In the genomic region with DNA sequence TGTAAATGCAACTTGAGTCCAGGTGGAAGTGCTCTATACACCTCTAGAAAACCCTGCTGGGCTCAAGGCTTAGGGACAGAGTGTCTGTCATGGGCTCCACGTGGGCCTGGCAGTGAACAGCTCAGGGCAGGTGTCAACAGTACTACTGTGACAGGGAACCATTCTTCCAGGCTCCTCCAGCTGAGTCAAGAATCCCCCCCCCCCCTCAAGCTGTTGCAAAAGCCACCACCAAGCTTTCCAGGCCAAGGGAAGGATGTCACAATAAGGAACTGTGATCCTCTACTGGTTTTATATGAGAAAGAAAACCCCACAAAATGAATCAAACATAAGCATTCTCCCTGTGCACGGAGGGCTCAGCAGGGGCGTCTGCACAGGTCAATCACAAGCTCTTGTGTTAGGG, we compare ENCODE assay signal across 40 mouse cellular contexts. TPM values are rescaled to one million over a fixed set of nuclear protein-coding genes. Genes with fewer than 3 reads are reported as not detected.
"Had no signal": no experiment of that assay in that cellular context is flagged by ENCODE, and none has a peak within 500 bp of the region (broad histone marks: within the 10 kb centered on the region; RNA-seq: fewer than 3 reads in every experiment).

No protein-coding gene starts in this region.

- H3K27me3 ChIP-seq: heart, embryonic 12.5 days; hindbrain, embryonic 12.5 days; intestine, embryonic 15.5 days; limb, embryonic 12.5 days had no signal

- H3K36me3 ChIP-seq: hindbrain, embryonic 10.5 days; hindbrain, embryonic 12.5 days; intestine, embryonic 15.5 days; limb, embryonic 12.5 days had no signal

- H3K4me3 ChIP-seq: heart, embryonic 10.5 days; heart, embryonic 12.5 days; hindbrain, embryonic 10.5 days; hindbrain, embryonic 12.5 days; intestine, embryonic 15.5 days; layer of hippocampus, adult 2 months; limb, embryonic 12.5 days had no signal

- H3K9ac ChIP-seq: heart, embryonic 12.5 days; hindbrain, embryonic 12.5 days; hindbrain, embryonic 14.5 days; intestine, embryonic 15.5 days; limb, embryonic 12.5 days had no signal

- H3K9me3 ChIP-seq: heart, embryonic 10.5 days; heart, embryonic 12.5 days; hindbrain, embryonic 10.5 days; hindbrain, embryonic 12.5 days; intestine, embryonic 15.5 days; limb, embryonic 12.5 days had no signal

- H3K4me1 ChIP-seq: intestine, embryonic 15.5 days had no signal

- H3K4me2 ChIP-seq: heart, embryonic 12.5 days; hindbrain, embryonic 12.5 days; hindbrain, embryonic 14.5 days; intestine, embryonic 15.5 days; limb, embryonic 12.5 days; liver, embryonic 11.5 days had no signal

- DNase-seq: gastrocnemius, postnatal 14 days; gastrocnemius, postnatal 36 days; heart, adult 18-20 months; heart, postnatal 10 days; heart, postnatal 4 days; kidney, adult 18-20 months; kidney, adult 8-10 months; kidney, postnatal 10 days; kidney, postnatal 25 days; kidney, postnatal 4 days; layer of hippocampus, postnatal 36 days; left cerebral cortex, postnatal 4 days; liver had no signal

- ATAC-seq: hindbrain, embryonic 16.5 days; inflammation-experienced regulatory T-cells, adult 6 months; intestine, embryonic 15.5 days; intestine, postnatal 0 days had no signal

- H3K27ac ChIP-seq: heart, embryonic 10.5 days; hindbrain, embryonic 10.5 days; hindbrain, embryonic 12.5 days; hindbrain, embryonic 14.5 days; intestine, embryonic 15.5 days; layer of hippocampus, adult 2 months; limb, embryonic 12.5 days had no signal

RNA-seq across cellular contexts. Expression of a gene that starts 53.2 kb away (rescaled TPM):
- total RNA-seq: gastrocnemius, adult 18-20 months; gastrocnemius, adult 8-10 months; gastrocnemius, postnatal 14 days; gastrocnemius, postnatal 36 days; heart, adult 18-20 months; heart, adult 8-10 months; heart, postnatal 10 days; heart, postnatal 25 days; heart, postnatal 4 days; layer of hippocampus, adult 2 months; layer of hippocampus, postnatal 14 days; layer of hippocampus, postnatal 36 days; left cerebral cortex, adult 18-20 months; left cerebral cortex, adult 8-10 months; left cerebral cortex, postnatal 10 days; left cerebral cortex, postnatal 25 days; left cerebral cortex, postnatal 4 days had no signal
- polyA plus RNA-seq: gonadal fat pad, adult 2 months; heart, embryonic 10.5 days; heart, embryonic 12.5 days; heart, embryonic 14.5 days; heart, embryonic 16.5 days; hindbrain, embryonic 10.5 days; hindbrain, embryonic 12.5 days; hindbrain, embryonic 14.5 days; hindbrain, embryonic 16.5 days; inflammation-experienced regulatory T-cells, adult 6 months; intestine, embryonic 15.5 days; intestine, postnatal 0 days; kidney, embryonic 14.5 days; kidney, embryonic 16.5 days; limb, embryonic 12.5 days; limb, embryonic 14.5 days; liver, embryonic 11.5 days had no signal
